In the genomic region with DNA sequence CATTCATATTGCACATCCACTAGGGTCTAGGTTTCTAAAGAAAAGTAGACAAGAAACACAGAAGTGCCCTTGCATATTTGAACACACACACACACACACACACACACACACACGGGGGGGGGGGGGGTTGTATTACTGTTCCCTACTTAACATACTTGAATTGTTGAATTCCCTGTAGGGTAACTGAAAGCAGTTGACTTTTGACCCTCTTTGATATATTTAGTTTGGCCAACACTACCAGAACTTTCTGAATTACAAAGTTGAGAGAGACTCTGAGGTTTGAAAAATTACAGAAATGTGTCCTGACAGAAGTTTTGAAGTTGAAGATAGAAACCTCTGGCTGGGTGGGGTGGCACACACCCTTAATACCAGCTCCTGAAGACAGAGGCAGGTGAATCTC, we compare ENCODE assay signal across 23 mouse cellular contexts. TPM values are rescaled to one million over a fixed set of nuclear protein-coding genes. Genes with fewer than 3 reads are reported as not detected.
"Had no signal": no experiment of that assay in that cellular context is flagged by ENCODE, and none has a peak within 500 bp of the region (broad histone marks: within the 10 kb centered on the region; RNA-seq: fewer than 3 reads in every experiment).

No protein-coding gene starts in this region.

- H3K4me2 ChIP-seq: limb, embryonic 12.5 days; limb, embryonic 15.5 days; liver, embryonic 11.5 days; midbrain, embryonic 13.5 days; neural tube, embryonic 13.5 days; stomach, embryonic 15.5 days had no signal

- H3K9me3 ChIP-seq: limb, embryonic 12.5 days; limb, embryonic 15.5 days; midbrain, embryonic 10.5 days; midbrain, embryonic 13.5 days; neural tube, embryonic 13.5 days; stomach, embryonic 15.5 days had no signal

- H3K9ac ChIP-seq: limb, embryonic 12.5 days; limb, embryonic 15.5 days; liver, embryonic 14.5 days; liver, postnatal 0 days; midbrain, embryonic 13.5 days; neural tube, embryonic 13.5 days; stomach, embryonic 15.5 days had no signal

- DNase-seq: kidney, adult 2 months; kidney, postnatal 10 days; kidney, postnatal 36 days; left cerebral cortex, postnatal 4 days; liver, postnatal 0 days; retina, postnatal 1 day; right cerebral cortex, postnatal 25 days; spleen, adult 18-20 months; thymus, postnatal 25 days had no signal

- H3K27me3 ChIP-seq: limb, embryonic 15.5 days; midbrain, embryonic 13.5 days; neural tube, embryonic 13.5 days; stomach, embryonic 15.5 days had no signal

- H3K4me1 ChIP-seq: midbrain, embryonic 13.5 days had no signal

- H3K4me3 ChIP-seq: limb, embryonic 12.5 days; limb, embryonic 15.5 days; megakaryocyte, embryonic 14.5 days; midbrain, embryonic 10.5 days; midbrain, embryonic 13.5 days; myocyte; neural tube, embryonic 13.5 days; stomach, embryonic 15.5 days had no signal

- H3K27ac ChIP-seq: limb, embryonic 12.5 days; limb, embryonic 15.5 days; liver, embryonic 14.5 days; midbrain, embryonic 10.5 days; midbrain, embryonic 13.5 days; neural tube, embryonic 13.5 days had no signal

- ATAC-seq: intestine, embryonic 16.5 days; liver, postnatal 0 days; midbrain, embryonic 13.5 days; midbrain, embryonic 16.5 days had no signal

- H3K36me3 ChIP-seq: limb, embryonic 12.5 days; limb, embryonic 15.5 days; midbrain, embryonic 10.5 days; midbrain, embryonic 13.5 days; neural tube, embryonic 13.5 days; stomach, embryonic 15.5 days had no signal

RNA-seq across cellular contexts. Expression of a gene that starts 32.2 kb away (rescaled TPM):
- total RNA-seq: left cerebral cortex, postnatal 4 days; monocyte, adult 5-6 weeks; neutrophil, adult 5-6 weeks had no signal
- polyA plus RNA-seq: midbrain, embryonic 13.5 days; midbrain, embryonic 16.5 days had no signal
